Mouse (Mus musculus) mouse embryonic stem cell (cell line): Measurements from ENCODE around the gene Megf9.

ENCODE experiments used
- in situ Hi-C, 2 experiments: fragments of 300-500 bp; cut with MboI; formaldehyde crosslinking; loops; 1 replicate in 1 of 2; 3 replicates in 1 of 2; pipeline ENCODE4 v1.14.3; 2019 to 2020; ENCODE audit warnings: low sequenced_read_pairs in 2 of 2, low pct_unique_long_range_greater_than_20kb in 1 of 2, mixed read lengths in 1 of 2; ENCODE audit not compliant: unreplicated experiment in 1 of 2

Megf9 gene

DNA sequence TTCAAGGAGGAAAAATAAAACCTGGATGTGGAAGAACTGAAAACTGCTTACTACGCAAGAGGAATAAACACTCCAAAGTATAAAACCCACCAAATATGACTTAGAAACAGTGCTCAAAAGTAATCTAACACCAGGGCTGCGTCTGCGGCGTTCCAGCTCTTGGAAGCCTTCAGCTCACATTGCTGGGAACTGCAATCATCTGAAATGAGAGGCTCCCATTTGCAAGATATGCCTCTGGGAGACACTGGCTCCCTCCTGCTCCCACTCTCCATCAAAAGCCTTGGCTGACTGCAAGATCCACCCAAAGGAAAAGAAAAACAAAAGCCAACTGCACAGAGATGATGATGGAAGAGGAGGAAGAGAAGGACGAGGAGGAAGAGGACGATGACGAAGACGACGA lies 143.7 kb downstream of the Megf9 start:
- in situ Hi-C loops, result no loop called here

DNA sequence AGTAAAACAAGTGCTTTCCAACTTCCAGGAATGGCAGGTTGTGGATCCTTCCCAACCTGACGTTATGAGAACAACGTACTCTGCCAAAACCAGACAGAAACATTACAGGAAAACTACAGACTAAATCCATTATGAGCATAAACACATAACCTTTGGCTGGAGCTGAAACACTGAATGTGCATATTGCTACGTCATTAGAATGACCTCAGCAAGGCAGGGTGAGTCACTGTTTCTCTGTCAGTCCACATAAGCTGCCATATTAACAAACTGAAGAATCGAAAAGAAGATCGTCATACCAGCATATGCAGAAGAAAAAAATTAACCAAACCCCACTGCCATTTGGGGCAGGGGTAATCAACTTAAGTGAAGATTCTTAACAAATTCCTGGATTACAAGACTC lies 148.6 kb downstream of the Megf9 start:
- in situ Hi-C loops, result no loop called here

DNA sequence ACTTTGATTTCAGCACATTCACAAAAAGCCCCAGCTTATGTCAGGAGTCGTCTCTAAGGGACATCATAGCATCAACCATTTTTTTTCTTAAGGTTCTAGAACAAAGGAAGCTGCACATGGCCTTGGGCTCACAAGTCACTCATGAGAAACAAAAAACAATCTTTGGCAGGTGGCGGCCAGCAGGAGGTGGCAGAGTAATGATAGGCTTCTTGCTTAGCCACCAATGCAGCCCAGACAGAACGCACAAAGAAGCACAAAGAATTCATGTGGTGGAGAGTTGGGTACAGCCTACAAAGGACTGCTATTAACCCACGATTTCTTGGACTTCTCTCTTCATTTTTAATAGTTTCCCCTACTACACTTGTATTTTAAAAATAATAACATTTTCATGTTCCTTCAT lies 157.4 kb downstream of the Megf9 start:
- in situ Hi-C loops, result no loop called here
